ENCODE assay signal across 7 mouse cellular contexts in genomic region chr5:103655346-103656118, GRCm38 (mm10). TPM values are rescaled to one million over a fixed set of nuclear protein-coding genes. Genes with fewer than 3 reads are reported as not detected.
DNase-seq lines count a peak whose midpoint lies in the region; ATAC-seq and TF ChIP-seq lines count a peak whose summit lies in the region.

1700016H13Rik (minus strand) TSS chr5:103656010.

- peak within 1 kb of the TSS; percentile 53 for H3K4me3 ChIP-seq in embryonic facial prominence, embryonic 12.5 days
- H3K4me3 ChIP-seq in heart, adult 2 months: peak within 1 kb of the TSS; percentile 66
- peak within 1 kb of the TSS; percentile 62 for H3K4me3 ChIP-seq in midbrain, embryonic 16.5 days (ENCODE audit: low read depth, low read length)

- no peak for TF ChIP-seq POLR2A in heart, adult 2 months (IDR thresholded peaks at IDR 0.05; ENCODE audit: insufficient read depth, low read depth, low read length)

- H3K27ac ChIP-seq in embryonic facial prominence, embryonic 12.5 days: no peak within 1 kb of the TSS
- no peak within 1 kb of the TSS for H3K27ac ChIP-seq in heart, adult 2 months
- peak within 1 kb of the TSS; percentile 18; the same call in 1 of the 2 replicates for H3K27ac ChIP-seq in midbrain, embryonic 16.5 days (ENCODE audit: low read length)

- 0 out of 2 replicates have a peak, but pooled peaks have one; percentile 81 for ATAC-seq in embryonic facial prominence, embryonic 12.5 days (ENCODE audit: insufficient number of reproducible peaks, insufficient read depth, low FRiP score, low TSS enrichment)
- peak; percentile 80 for ATAC-seq in midbrain, embryonic 16.5 days

- peak; percentile 85 to 87 for DNase-seq in adrenal gland, postnatal 36 days
- DNase-seq in heart, adult 2 months: peak; percentile 79 to 87
- DNase-seq in kidney, adult 18-20 months: peak; percentile 78
- DNase-seq in liver: peak; percentile 76
- DNase-seq in spleen, postnatal 14 days (ENCODE audit: low spot score in 2 of 2): peak; percentile 52 to 74

- H3K9me3 ChIP-seq in embryonic facial prominence, embryonic 12.5 days: no peaks in the 10 kb centered on the region
- no peaks in the 10 kb centered on the region for H3K9me3 ChIP-seq in midbrain, embryonic 16.5 days (replicated peaks; ENCODE audit: control insufficient read depth, low read length, poor library complexity, severe bottlenecking)

- peaks cover 7% of the 10 kb centered on the region; the same call in 1 of the 2 replicates for H3K4me1 ChIP-seq in embryonic facial prominence, embryonic 12.5 days
- peaks cover 2% of the 10 kb centered on the region for H3K4me1 ChIP-seq in heart, adult 2 months (ENCODE audit: control insufficient read depth, insufficient read depth, low read length)
- no peaks in the 10 kb centered on the region for H3K4me1 ChIP-seq in midbrain, embryonic 16.5 days (ENCODE audit: control insufficient read depth, insufficient read depth, low read length)

- peak within 1 kb of the TSS; percentile 64 for H3K9ac ChIP-seq in embryonic facial prominence, embryonic 12.5 days
- H3K9ac ChIP-seq in heart, adult 2 months (ENCODE audit: low read depth, low read length): peak within 1 kb of the TSS; percentile 58
- peak within 1 kb of the TSS; percentile 84 for H3K9ac ChIP-seq in midbrain, embryonic 16.5 days (ENCODE audit: low read depth, low read length)

- no peaks in the 10 kb centered on the region for H3K27me3 ChIP-seq in embryonic facial prominence, embryonic 12.5 days
- H3K27me3 ChIP-seq in heart, adult 2 months (ENCODE audit: control insufficient read depth, insufficient read depth, low read length): peaks cover 5% of the 10 kb centered on the region; the same call in 1 of the 2 replicates
- H3K27me3 ChIP-seq in midbrain, embryonic 16.5 days (ENCODE audit: control insufficient read depth, insufficient read depth, low read depth, low read length): no peaks in the 10 kb centered on the region

- WGBS in embryonic facial prominence, embryonic 12.5 days: under 1% methylated on average over 56 of the region's 56 CpGs
- 4% methylated on average over 56 of the region's 56 CpGs for WGBS in heart, adult 2 months
- WGBS in midbrain, embryonic 16.5 days: under 1% methylated on average over 49 of the region's 56 CpGs

- H3K79me2 ChIP-seq in heart, adult 2 months (replicated peaks; ENCODE audit: control insufficient read depth, insufficient read depth, low read length): no peaks in the 10 kb centered on the region

- peak within 1 kb of the TSS; percentile 98 for H3K4me2 ChIP-seq in embryonic facial prominence, embryonic 12.5 days (replicated peaks)
- peak within 1 kb of the TSS; percentile 98 for H3K4me2 ChIP-seq in midbrain, embryonic 16.5 days (ENCODE audit: low read length)

- intact Hi-C loops in heart, adult 2 months (cut with DNase I): loop anchor here (5.0 kb wide), 2 partner anchors 33 to 58 kb away; no protein-coding TSS in a partner anchor

- H3K36me3 ChIP-seq in embryonic facial prominence, embryonic 12.5 days: no peaks in the 10 kb centered on the region
- no peaks in the 10 kb centered on the region for H3K36me3 ChIP-seq in heart, adult 2 months (ENCODE audit: control insufficient read depth, insufficient read depth, low read length)
- no peaks in the 10 kb centered on the region for H3K36me3 ChIP-seq in midbrain, embryonic 16.5 days (ENCODE audit: control insufficient read depth, insufficient read depth, low read length)

- no peak for TF ChIP-seq EP300 in heart, adult 2 months (IDR thresholded peaks at IDR 0.05; ENCODE audit: insufficient read depth, low read depth, low read length)

- TF ChIP-seq CTCF in heart, adult 2 months (IDR thresholded peaks at IDR 0.05): peak; percentile 70

RNA-seq across cellular contexts. Expression of gene 1700016H13Rik, which starts in this region (rescaled TPM):
- total RNA-seq in adrenal gland, postnatal 36 days (2021): not detected
- 0.20 and 0.33 TPM in 2 replicates for polyA plus RNA-seq in embryonic facial prominence, embryonic 12.5 days (2016; fragmentation: Nextera tagmentation; extraction: Ambion mirVana)
- not detected for total RNA-seq in heart, adult 2 months (2021)
- polyA plus RNA-seq in heart, adult 2 months (2012; rRNA removed): 0.20 and 0.29 TPM in 2 replicates
- 0.29 and 0.34 TPM in 2 replicates for polyA plus RNA-seq in midbrain, embryonic 16.5 days (2015; fragmentation: Nextera tagmentation; extraction: Ambion mirVana)

Comparison
In these comparisons a context has a peak if more than half of its experiments do, and no peak if none do; other contexts are left out.
1. Peak in DNase-seq in adrenal gland, postnatal 36 days; RNA of the gene not detected or under 1 TPM.
2. Peak in ATAC-seq, H3K4me3 ChIP-seq, H3K9ac ChIP-seq and H3K4me2 ChIP-seq in embryonic facial prominence, embryonic 12.5 days; RNA of the gene not detected or under 1 TPM.
3. Peak in DNase-seq, H3K4me3 ChIP-seq and H3K9ac ChIP-seq in heart, adult 2 months; RNA of the gene not detected or under 1 TPM.
4. Peak in ATAC-seq, H3K4me3 ChIP-seq, H3K27ac ChIP-seq, H3K9ac ChIP-seq and H3K4me2 ChIP-seq in midbrain, embryonic 16.5 days; RNA of the gene not detected or under 1 TPM.